ENCODE assay signal across 13 mouse cellular contexts in the genomic region with DNA sequence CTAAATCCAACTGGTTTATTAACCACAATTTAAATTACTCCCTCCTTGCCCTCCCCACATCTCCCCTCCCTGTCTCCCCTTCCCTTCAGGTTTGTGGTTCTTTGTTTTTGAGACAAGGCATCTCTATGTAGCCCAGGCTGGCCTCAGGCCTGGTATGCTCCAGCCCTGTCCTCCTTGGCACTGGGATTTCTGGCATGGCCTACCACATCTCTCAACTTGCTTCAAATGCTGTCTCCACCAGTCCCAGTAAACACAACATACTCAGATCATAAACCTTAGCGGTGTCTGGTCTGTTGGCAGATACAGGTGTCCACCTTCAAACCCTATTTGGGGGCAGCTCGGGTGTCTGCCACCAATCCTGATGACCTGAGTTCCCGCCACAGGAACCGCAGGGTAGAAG. TPM values are rescaled to one million over a fixed set of nuclear protein-coding genes. Genes with fewer than 3 reads are reported as not detected.
DNase-seq lines count a peak whose midpoint lies in the region; ATAC-seq and TF ChIP-seq lines count a peak whose summit lies in the region.
"Had no signal": no experiment of that assay in that cellular context is flagged by ENCODE, and none has a peak within 500 bp of the region (broad histone marks: within the 10 kb centered on the region; RNA-seq: fewer than 3 reads in every experiment).

No protein-coding gene starts in this region.

- no peak overlapping the region for H3K4me2 ChIP-seq in heart, embryonic 12.5 days
- H3K4me2 ChIP-seq in kidney, postnatal 0 days (ENCODE audit: low read length) = 0 out of 2 replicates have a peak overlapping the region, but pooled peaks have one; percentile 10
- H3K4me2 ChIP-seq in intestine, embryonic 14.5 days (ENCODE audit: low read length) = no peak overlapping the region
- H3K4me2 ChIP-seq in liver, embryonic 16.5 days (ENCODE audit: low read depth, low read length) = no peak overlapping the region
- H3K4me2 ChIP-seq: limb, embryonic 13.5 days had no signal

- H3K9ac ChIP-seq in heart, adult 2 months (ENCODE audit: low read depth, low read length) = no peak overlapping the region
- no peak overlapping the region for H3K9ac ChIP-seq in heart, embryonic 12.5 days
- no peak overlapping the region for H3K9ac ChIP-seq in kidney, postnatal 0 days (ENCODE audit: low read depth, low read length)
- H3K9ac ChIP-seq in intestine, embryonic 14.5 days (ENCODE audit: low read length) = no peak overlapping the region
- H3K9ac ChIP-seq in liver, embryonic 16.5 days (ENCODE audit: low read depth, low read length) = no peak overlapping the region
- H3K9ac ChIP-seq: limb, embryonic 13.5 days had no signal

- 81% methylated on average over 4 of the region's 4 CpGs for WGBS in heart, adult 2 months
- 95% methylated on average over 4 of the region's 4 CpGs for WGBS in heart, embryonic 12.5 days
- WGBS in kidney, postnatal 0 days = 32% methylated on average over 4 of the region's 4 CpGs
- 55% methylated on average over 4 of the region's 4 CpGs for WGBS in intestine, embryonic 14.5 days
- 62% methylated on average over 4 of the region's 4 CpGs for WGBS in liver, embryonic 16.5 days (ENCODE audit: insufficient replicate concordance)

- TF ChIP-seq POLR2A in heart, adult 2 months (IDR thresholded peaks at IDR 0.05; ENCODE audit: insufficient read depth, low read depth, low read length) = no peak

- H3K4me3 ChIP-seq in heart, adult 2 months = no peak overlapping the region
- H3K4me3 ChIP-seq in heart, embryonic 12.5 days = no peak overlapping the region
- H3K4me3 ChIP-seq in kidney, postnatal 0 days (replicated peaks; ENCODE audit: low read depth, low read length) = no peak overlapping the region
- no peak overlapping the region for H3K4me3 ChIP-seq in intestine, embryonic 14.5 days (ENCODE audit: low read depth, low read length)
- H3K4me3 ChIP-seq in liver, embryonic 16.5 days (ENCODE audit: low read depth, low read length) = no peak overlapping the region
- H3K4me3 ChIP-seq: forebrain, embryonic 10.5 days; limb, embryonic 13.5 days had no signal

- intact Hi-C loops in heart, adult 2 months (cut with DNase I) = no loop called here

- TF ChIP-seq CTCF in heart, adult 2 months (IDR thresholded peaks at IDR 0.05) = no peak
- no peak for TF ChIP-seq CTCF in kidney, postnatal 0 days (IDR thresholded peaks at IDR 0.05; ENCODE audit: low read depth)

- no peaks in the 10 kb centered on the region; the same call in 1 of the 2 replicates for H3K9me3 ChIP-seq in heart, embryonic 12.5 days (replicated peaks)
- H3K9me3 ChIP-seq in kidney, postnatal 0 days (replicated peaks; ENCODE audit: low read length) = no peaks in the 10 kb centered on the region
- H3K9me3 ChIP-seq in intestine, embryonic 14.5 days (ENCODE audit: control insufficient read depth, low read length) = no peaks in the 10 kb centered on the region
- no peaks in the 10 kb centered on the region for H3K9me3 ChIP-seq in liver, embryonic 16.5 days (replicated peaks; ENCODE audit: control insufficient read depth, low read length)
- H3K9me3 ChIP-seq: forebrain, embryonic 10.5 days; limb, embryonic 13.5 days had no signal

- H3K27ac ChIP-seq in heart, adult 2 months = peak overlapping the region; percentile 79
- no peak overlapping the region for H3K27ac ChIP-seq in heart, embryonic 12.5 days (ENCODE audit: poor library complexity, severe bottlenecking)
- peak overlapping the region; percentile 89 for H3K27ac ChIP-seq in kidney, postnatal 0 days
- H3K27ac ChIP-seq in intestine, embryonic 14.5 days (ENCODE audit: low read depth) = peak overlapping the region; percentile 38; the same call in 1 of the 2 replicates
- peak overlapping the region; percentile 72 for H3K27ac ChIP-seq in liver, embryonic 16.5 days (ENCODE audit: low read length)
- H3K27ac ChIP-seq: forebrain, embryonic 10.5 days; limb, embryonic 13.5 days had no signal

- H3K4me1 ChIP-seq in heart, adult 2 months (ENCODE audit: control insufficient read depth, insufficient read depth, low read length) = peaks cover 40% of the 10 kb centered on the region
- H3K4me1 ChIP-seq in heart, embryonic 12.5 days (replicated peaks) = peaks cover 51% of the 10 kb centered on the region
- peaks cover 57% of the 10 kb centered on the region for H3K4me1 ChIP-seq in kidney, postnatal 0 days (replicated peaks; ENCODE audit: insufficient read depth, low read length)
- H3K4me1 ChIP-seq in intestine, embryonic 14.5 days (replicated peaks; ENCODE audit: control insufficient read depth, insufficient read depth, low read length) = peaks cover 49% of the 10 kb centered on the region
- peaks cover 59% of the 10 kb centered on the region for H3K4me1 ChIP-seq in liver, embryonic 16.5 days (ENCODE audit: control insufficient read depth, low read depth, low read length)

- no peak for TF ChIP-seq EP300 in heart, adult 2 months (IDR thresholded peaks at IDR 0.05; ENCODE audit: insufficient read depth, low read depth, low read length)

- H3K36me3 ChIP-seq in heart, adult 2 months (ENCODE audit: control insufficient read depth, insufficient read depth, low read length) = no peaks in the 10 kb centered on the region; the same call in 1 of the 2 replicates
- H3K36me3 ChIP-seq in heart, embryonic 12.5 days = peaks cover 7% of the 10 kb centered on the region; the same call in 1 of the 2 replicates
- H3K36me3 ChIP-seq in kidney, postnatal 0 days (ENCODE audit: insufficient read depth, low read length) = no peaks in the 10 kb centered on the region
- no peaks in the 10 kb centered on the region for H3K36me3 ChIP-seq in intestine, embryonic 14.5 days (ENCODE audit: control insufficient read depth, insufficient read depth, low read length)
- peaks cover 5% of the 10 kb centered on the region; the same call in 1 of the 2 replicates for H3K36me3 ChIP-seq in liver, embryonic 16.5 days (ENCODE audit: control insufficient read depth, insufficient read depth)
- H3K36me3 ChIP-seq: forebrain, embryonic 10.5 days; limb, embryonic 13.5 days had no signal

- no peaks in the 10 kb centered on the region for H3K27me3 ChIP-seq in heart, adult 2 months (ENCODE audit: control insufficient read depth, insufficient read depth, low read length)
- no peaks in the 10 kb centered on the region for H3K27me3 ChIP-seq in heart, embryonic 12.5 days (replicated peaks)
- no peaks in the 10 kb centered on the region for H3K27me3 ChIP-seq in kidney, postnatal 0 days (ENCODE audit: insufficient read depth, low read length)
- no peaks in the 10 kb centered on the region for H3K27me3 ChIP-seq in intestine, embryonic 14.5 days (replicated peaks; ENCODE audit: control insufficient read depth, insufficient read depth, low read length)
- H3K27me3 ChIP-seq in liver, embryonic 16.5 days (ENCODE audit: control insufficient read depth, insufficient read depth, low read depth, low read length) = no peaks in the 10 kb centered on the region
- H3K27me3 ChIP-seq: limb, embryonic 13.5 days had no signal

- peaks cover 3% of the 10 kb centered on the region for H3K79me2 ChIP-seq in heart, adult 2 months (replicated peaks; ENCODE audit: control insufficient read depth, insufficient read depth, low read length)

- DNase-seq in heart, adult 2 months = peak; percentile 10 to 25
- no peak for DNase-seq in kidney, postnatal 0 days (ENCODE audit: low spot score)
- DNase-seq in kidney, postnatal 14 days = no peak
- no peak for DNase-seq in intestine, embryonic 14.5 days (ENCODE audit: low spot score)
- DNase-seq in right cerebral cortex, postnatal 10 days (ENCODE audit: low spot score in 2 of 2) = no peak
- no peak for DNase-seq in layer of hippocampus, postnatal 10 days (ENCODE audit: low spot score in 2 of 2)
- DNase-seq: heart, postnatal 10 days; right cerebral cortex, postnatal 14 days had no signal

- no peak for ATAC-seq in heart, embryonic 12.5 days (ENCODE audit: insufficient number of reproducible peaks, low FRiP score)
- ATAC-seq in kidney, postnatal 0 days (replicated peaks; ENCODE audit: low FRiP score, low read depth) = no peak
- no peak for ATAC-seq in intestine, embryonic 14.5 days (replicated peaks; ENCODE audit: low FRiP score, low TSS enrichment, low read depth)
- ATAC-seq in liver, embryonic 16.5 days (ENCODE audit: low read depth) = no peak

RNA-seq across cellular contexts. Expression of a gene that starts 5.2 kb away (rescaled TPM):
- total RNA-seq in heart, adult 2 months (2021) = 10 to 100 TPM; 39.0 to 44.2 TPM
- 27.4 and 29.5 TPM in 2 replicates for polyA plus RNA-seq in heart, adult 2 months (2012; rRNA removed)
- 11.4 and 12.7 TPM in 2 replicates for polyA plus RNA-seq in heart, embryonic 12.5 days (2016; fragmentation: Nextera tagmentation; extraction: Ambion mirVana)
- 27.2 and 27.8 TPM in 2 replicates for polyA plus RNA-seq in kidney, postnatal 0 days (2015; fragmentation: Nextera tagmentation; extraction: Ambion mirVana)
- 11.9 and 14.0 TPM in 2 replicates for polyA plus RNA-seq in intestine, embryonic 14.5 days (2014; fragmentation: Nextera tagmentation; extraction: Ambion mirVana)
- 24.2 and 33.7 TPM in 2 replicates for polyA plus RNA-seq in liver, embryonic 16.5 days (2015; fragmentation: Nextera tagmentation; extraction: Ambion mirVana)
- 10 to 100 TPM; 10.7 to 12.8 TPM for total RNA-seq in layer of hippocampus, postnatal 10 days (2021)

RNA-seq across cellular contexts. Expression of a gene that starts 48.8 kb away (rescaled TPM):
- total RNA-seq in heart, adult 2 months (2021) = 10 to 100 TPM; 28.3 to 35.3 TPM
- 32.2 and 38.7 TPM in 2 replicates for polyA plus RNA-seq in heart, adult 2 months (2012; rRNA removed)
- 5.4 and 5.7 TPM in 2 replicates for polyA plus RNA-seq in heart, embryonic 12.5 days (2016; fragmentation: Nextera tagmentation; extraction: Ambion mirVana)
- 10.7 and 11.6 TPM in 2 replicates for polyA plus RNA-seq in kidney, postnatal 0 days (2015; fragmentation: Nextera tagmentation; extraction: Ambion mirVana)
- 17.0 and 19.9 TPM in 2 replicates for polyA plus RNA-seq in intestine, embryonic 14.5 days (2014; fragmentation: Nextera tagmentation; extraction: Ambion mirVana)
- polyA plus RNA-seq in liver, embryonic 16.5 days (2015; fragmentation: Nextera tagmentation; extraction: Ambion mirVana) = 0.82 and 0.89 TPM in 2 replicates
- 10 to 100 TPM; 16.7 to 19.9 TPM for total RNA-seq in layer of hippocampus, postnatal 10 days (2021)
- total RNA-seq: megakaryocyte-erythroid progenitor cell, adult 5-6 weeks had no signal

Comparison
In these comparisons a context has a peak if more than half of its experiments do, and no peak if none do; other contexts are left out.
1. DNase-seq: peak in heart, adult 2 months (2 of 2); none in kidney, postnatal 0 days (single experiment), kidney, postnatal 14 days (single experiment), intestine, embryonic 14.5 days (single experiment), right cerebral cortex, postnatal 10 days (0 of 2) and layer of hippocampus, postnatal 10 days (0 of 2).